In the genomic region with DNA sequence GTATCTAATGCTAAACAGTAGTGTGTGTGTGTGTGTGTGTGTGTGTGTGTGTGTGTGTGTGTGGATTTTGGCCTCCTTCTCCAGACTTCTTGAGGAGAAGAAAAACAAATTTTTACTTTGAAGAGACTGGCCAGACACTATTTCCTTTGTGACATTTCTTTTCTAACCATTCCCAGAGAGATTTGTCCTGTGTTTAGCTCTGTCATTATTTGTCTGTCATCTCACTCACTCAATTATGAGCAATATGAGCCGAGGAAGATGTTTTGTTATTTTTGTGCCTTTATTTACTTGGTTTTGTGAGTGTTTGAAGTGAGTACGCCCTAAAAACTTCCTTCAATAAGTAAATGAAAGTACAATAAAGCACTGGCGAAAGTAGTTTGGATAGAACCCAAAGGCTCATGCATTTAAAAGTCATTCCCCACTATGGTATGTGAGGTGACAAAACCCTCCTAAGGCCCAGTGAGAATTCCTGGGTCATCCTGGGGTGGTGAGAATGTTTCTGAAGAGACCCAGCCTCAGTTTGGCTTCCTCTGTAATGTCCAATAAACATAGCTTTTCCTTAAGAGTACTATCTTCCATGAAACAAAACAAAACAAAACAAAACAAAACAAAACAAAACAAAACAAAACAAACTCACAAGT, we compare ENCODE assay signal across 20 mouse cellular contexts. TPM values are rescaled to one million over a fixed set of nuclear protein-coding genes. Genes with fewer than 3 reads are reported as not detected.
"Had no signal": no experiment of that assay in that cellular context is flagged by ENCODE, and none has a peak within 500 bp of the region (broad histone marks: within the 10 kb centered on the region; RNA-seq: fewer than 3 reads in every experiment).

No protein-coding gene starts in this region.

- H3K27ac ChIP-seq: intestine, embryonic 15.5 days; left cerebral cortex, adult 2 months; liver, embryonic 13.5 days; macrophage; midbrain, embryonic 13.5 days; stomach, postnatal 0 days had no signal

- H3K4me3 ChIP-seq: intestine, embryonic 15.5 days; left cerebral cortex, adult 2 months; liver, embryonic 13.5 days; midbrain, embryonic 13.5 days had no signal

- H3K9me3 ChIP-seq: intestine, embryonic 15.5 days; liver, embryonic 13.5 days; midbrain, embryonic 13.5 days had no signal

- H3K9ac ChIP-seq: intestine, embryonic 15.5 days; liver, embryonic 13.5 days; midbrain, embryonic 13.5 days had no signal

- H3K27me3 ChIP-seq: intestine, embryonic 15.5 days; liver, embryonic 13.5 days; midbrain, embryonic 13.5 days had no signal

- DNase-seq: kidney, adult 11 months; kidney, adult 8-10 months; kidney, postnatal 25 days; layer of hippocampus, postnatal 36 days; liver, embryonic 13.5 days; right cerebral cortex, postnatal 4 days; thymus, adult 2 months; thymus, postnatal 14 days; thymus, postnatal 4 days had no signal

- ATAC-seq: intestine, embryonic 15.5 days; midbrain, embryonic 13.5 days; midbrain, embryonic 16.5 days had no signal

- H3K4me1 ChIP-seq: intestine, embryonic 15.5 days; liver, embryonic 13.5 days; midbrain, embryonic 13.5 days had no signal

- H3K4me2 ChIP-seq: intestine, embryonic 15.5 days; liver, embryonic 13.5 days; midbrain, embryonic 13.5 days had no signal

- H3K36me3 ChIP-seq: intestine, embryonic 15.5 days; liver, embryonic 13.5 days; midbrain, embryonic 13.5 days had no signal

RNA-seq across cellular contexts. Expression of gene Slc13a1, which starts 52.1 kb away (rescaled TPM):
- total RNA-seq: liver, adult 2 months; megakaryocyte, adult 5-6 weeks had no signal
- polyA plus RNA-seq: limb, embryonic 11.5 days; limb, embryonic 14.5 days; liver, adult 2 months; liver, embryonic 13.5 days; macrophage; neural tube, embryonic 11.5 days; stomach, postnatal 0 days had no signal
